Mouse (Mus musculus) midbrain, embryonic 12.5 days (tissue): ENCODE measurements around the gene Prkaca. TPM values are rescaled to one million over a fixed set of nuclear protein-coding genes. Genes with fewer than 3 reads are reported as not detected.
A peak's percentile ranks its signal among the peaks of the same experiment; 100 is the strongest.

ENCODE experiments used
- ATAC-seq: fragments of 200-750 bp; cut with Nextera tagmentation; 2 replicates; pipeline ENCODE4 v1.8.0; 2017; ENCODE audit warnings: low read depth, moderate TSS enrichment, moderate library complexity; ENCODE audit not compliant: low FRiP score
- H3K27ac ChIP-seq: fragments of 300-500 bp; sonication (generic); replicated peaks from 2 replicates; pipeline ENCODE4 v1.5.1; 2016; ENCODE audit warnings: mild to moderate bottlenecking
- H3K27me3 ChIP-seq: fragments of 300-500 bp; sonication (generic); 2 replicates; pipeline ENCODE4 v1.6.1; 2016; ENCODE audit warnings: mild to moderate bottlenecking
- H3K36me3 ChIP-seq: fragments of 300-500 bp; sonication (generic); 2 replicates; pipeline ENCODE4 v1.6.1; 2016
- H3K4me1 ChIP-seq: fragments of 300-500 bp; sonication (generic); 2 replicates; pipeline ENCODE4 v1.6.1; 2016
- H3K4me2 ChIP-seq: fragments of 300-500 bp; sonication (generic); replicated peaks from 2 replicates; pipeline ENCODE4 v1.6.1; 2016; ENCODE audit warnings: mild to moderate bottlenecking, moderate library complexity
- H3K4me3 ChIP-seq: fragments of 300-500 bp; sonication (generic); 2 replicates; pipeline ENCODE4 v1.5.1; 2016; ENCODE audit warnings: mild to moderate bottlenecking
- H3K9ac ChIP-seq: fragments of 300-500 bp; sonication (generic); replicated peaks from 2 replicates; pipeline ENCODE4 v1.6.1; 2016; ENCODE audit warnings: mild to moderate bottlenecking, moderate library complexity
- H3K9me3 ChIP-seq: fragments of 300-500 bp; sonication (generic); 2 replicates; pipeline ENCODE4 v1.6.1; 2016; ENCODE audit warnings: mild to moderate bottlenecking
- WGBS: fragments of 180-500 bp; shearing (Covaris S2); methylation state at CpG from one replicate; pipeline ENCODE4 v1.1.7; 2016; 5-methylcytosine and 5-hydroxymethylcytosine counted together
- polyA plus RNA-seq: library from polyadenylated mRNA; unstranded; fragments of >200 nt; fragmentation: Nextera tagmentation; extraction: Ambion mirVana; gene quantifications from 2 replicates; pipeline ENCODE4 v1.2.1, GENCODE M21; 2016

Prkaca gene
- polyA plus RNA-seq, 1 experiment from 2014 or later = 193 TPM

- Histone ChIP-seq H3K27ac (peak overlapping the region; percentile 97), H3K36me3 (peaks cover 29% of the 10 kb centered on the region), H3K27me3 (peaks cover 29% of the 10 kb centered on the region), H3K4me3 (peak overlapping the region; percentile 86), H3K4me1 (peaks cover 31% of the 10 kb centered on the region), H3K4me2 (peak overlapping the region; percentile 65), H3K9ac (peak overlapping the region; percentile 87), H3K9me3 (no peaks in the 10 kb centered on the region)
- WGBS = under 1% methylated on average over 54 of the region's 103 CpGs
- ATAC-seq = peak; percentile 78
Measured at GRCm38 (mm10) chr8:83996567-83997505, 24.0 kb downstream of the Prkaca start.

DNA sequence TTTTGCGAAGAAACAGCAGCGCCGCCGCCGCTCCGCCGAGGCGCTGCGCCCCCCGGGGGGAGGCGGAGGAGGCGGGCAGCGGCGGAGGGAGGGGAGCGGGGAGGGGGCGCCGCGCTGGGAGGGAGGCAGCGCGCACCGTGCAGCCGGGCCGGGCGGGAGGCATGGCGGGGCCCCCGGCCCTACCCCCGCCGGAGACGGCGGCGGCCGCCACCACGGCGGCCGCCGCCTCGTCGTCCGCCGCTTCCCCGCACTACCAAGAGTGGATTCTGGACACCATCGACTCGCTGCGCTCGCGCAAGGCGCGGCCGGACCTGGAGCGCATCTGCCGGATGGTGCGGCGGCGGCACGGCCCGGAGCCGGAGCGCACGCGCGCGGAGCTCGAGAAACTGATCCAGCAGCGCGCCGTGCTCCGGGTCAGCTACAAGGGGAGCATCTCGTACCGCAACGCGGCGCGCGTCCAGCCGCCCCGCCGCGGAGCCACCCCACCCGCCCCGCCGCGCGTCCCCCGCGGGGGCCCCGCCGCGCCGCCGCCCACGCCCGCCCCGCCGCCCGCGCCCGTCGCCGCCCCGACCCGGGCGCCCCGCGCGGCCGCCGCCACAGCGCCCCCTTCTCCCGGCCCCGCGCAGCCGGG lies 24.8 kb downstream of the Prkaca start, which contains the start of gene Samd1:
TSS of gene Samd1 (plus strand) at position 162 of the 631 bp plus-strand sequence.
- peaks cover 21% of the 10 kb centered on the region for H3K36me3 ChIP-seq
- peak; percentile 9; the same call in 1 of the 2 replicates for ATAC-seq
- H3K27me3 ChIP-seq = peaks cover 37% of the 10 kb centered on the region
- peak within 1 kb of the TSS; percentile 86 for H3K4me2 ChIP-seq
- no peaks in the 10 kb centered on the region for H3K9me3 ChIP-seq
- H3K4me3 ChIP-seq = peak within 1 kb of the TSS; percentile 86
- peak within 1 kb of the TSS; percentile 87 for H3K9ac ChIP-seq
- H3K27ac ChIP-seq = peak within 1 kb of the TSS; percentile 97
- no CpG with 5 or more reads among the region's 112 CpGs for WGBS
- H3K4me1 ChIP-seq = peaks cover 31% of the 10 kb centered on the region

DNA sequence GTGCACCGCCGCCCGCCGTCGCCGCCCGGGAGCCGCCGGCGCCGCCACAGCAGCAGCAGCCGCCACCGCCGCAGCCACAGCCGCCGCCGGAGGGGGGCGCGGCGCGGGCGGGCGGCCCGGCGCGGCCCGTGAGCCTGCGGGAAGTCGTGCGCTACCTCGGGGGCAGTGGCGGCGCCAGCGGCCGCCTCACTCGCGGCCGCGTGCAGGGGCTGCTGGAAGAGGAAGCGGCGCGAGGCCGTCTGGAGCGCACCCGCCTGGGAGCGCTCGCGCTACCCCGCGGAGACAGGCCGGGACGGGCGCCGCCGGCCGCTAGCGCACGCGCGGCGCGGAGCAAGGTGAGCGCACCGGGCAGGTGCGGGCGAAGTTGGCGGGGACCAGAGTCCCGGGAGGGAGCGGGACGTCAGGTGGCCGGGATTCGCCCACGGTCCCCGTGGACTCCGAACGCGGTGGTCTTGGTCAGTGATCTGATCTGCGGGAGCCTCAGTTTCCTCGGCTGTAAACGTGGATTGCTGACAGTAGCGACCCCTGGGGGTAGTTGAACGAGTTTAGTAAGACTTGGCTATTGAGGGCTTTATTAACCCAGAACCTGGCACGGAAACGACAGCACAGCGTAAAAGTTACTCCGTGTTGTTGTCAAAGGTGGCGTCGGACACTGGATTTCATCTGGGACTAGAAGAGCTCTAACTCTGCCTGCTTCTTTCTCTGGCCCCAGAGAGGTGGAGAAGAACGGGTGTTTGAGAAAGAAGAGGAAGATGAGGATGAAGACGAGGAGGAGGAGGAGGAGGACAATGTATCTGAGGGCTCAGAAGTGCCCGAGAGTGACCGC lies 25.7 kb downstream of the Prkaca start:
- Histone ChIP-seq H3K9ac (peak overlapping the region; percentile 75), H3K4me1 (peaks cover 39% of the 10 kb centered on the region), H3K9me3 (no peaks in the 10 kb centered on the region), H3K27ac (peak overlapping the region; percentile 87), H3K4me3 (peak overlapping the region; percentile 86), H3K4me2 (peak overlapping the region; percentile 86), H3K27me3 (peaks cover 45% of the 10 kb centered on the region), H3K36me3 (peaks cover 21% of the 10 kb centered on the region)
- ATAC-seq = no peak
- 1% methylated on average over 67 of the region's 92 CpGs for WGBS

DNA sequence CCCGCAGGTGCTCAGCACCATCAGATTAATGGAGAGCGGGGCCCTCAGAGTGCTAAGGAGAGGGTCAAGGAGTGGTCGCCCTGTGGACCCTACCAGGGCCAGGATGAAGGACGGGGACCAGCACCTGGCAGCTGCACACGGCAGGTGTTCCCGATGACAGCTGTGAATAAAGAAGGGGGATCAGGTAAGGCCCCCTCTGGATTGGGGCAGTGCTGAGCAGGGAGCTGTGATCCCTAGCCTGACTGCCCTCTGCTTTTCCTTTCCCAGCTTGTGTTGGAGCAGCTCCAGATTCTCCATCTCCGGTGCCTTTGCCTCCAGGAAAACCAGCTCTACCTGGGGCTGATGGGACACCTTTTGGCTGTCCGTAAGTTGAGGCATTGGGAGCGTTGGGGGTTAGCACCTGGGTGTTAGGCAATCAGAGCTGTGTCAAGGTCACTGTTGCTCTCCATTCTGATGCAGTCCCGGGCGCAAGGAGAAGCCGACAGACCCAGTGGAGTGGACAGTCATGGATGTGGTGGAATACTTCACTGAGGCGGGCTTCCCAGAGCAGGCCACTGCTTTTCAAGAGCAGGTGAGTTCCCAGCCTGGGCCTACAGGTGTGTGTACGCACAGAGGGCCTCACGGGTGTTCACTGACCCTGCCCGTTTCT lies 26.4 kb downstream of the Prkaca start:
- peak overlapping the region; percentile 75 for H3K9ac ChIP-seq
- peaks cover 20% of the 10 kb centered on the region for H3K36me3 ChIP-seq
- H3K27ac ChIP-seq = no peak overlapping the region
- ATAC-seq = no peak
- peaks cover 45% of the 10 kb centered on the region for H3K4me1 ChIP-seq
- 73% methylated on average over 16 of the region's 16 CpGs for WGBS
- H3K4me3 ChIP-seq = peak overlapping the region; percentile 86
- peak overlapping the region; percentile 86 for H3K4me2 ChIP-seq
- H3K9me3 ChIP-seq = no peaks in the 10 kb centered on the region
- peaks cover 46% of the 10 kb centered on the region for H3K27me3 ChIP-seq

DNA sequence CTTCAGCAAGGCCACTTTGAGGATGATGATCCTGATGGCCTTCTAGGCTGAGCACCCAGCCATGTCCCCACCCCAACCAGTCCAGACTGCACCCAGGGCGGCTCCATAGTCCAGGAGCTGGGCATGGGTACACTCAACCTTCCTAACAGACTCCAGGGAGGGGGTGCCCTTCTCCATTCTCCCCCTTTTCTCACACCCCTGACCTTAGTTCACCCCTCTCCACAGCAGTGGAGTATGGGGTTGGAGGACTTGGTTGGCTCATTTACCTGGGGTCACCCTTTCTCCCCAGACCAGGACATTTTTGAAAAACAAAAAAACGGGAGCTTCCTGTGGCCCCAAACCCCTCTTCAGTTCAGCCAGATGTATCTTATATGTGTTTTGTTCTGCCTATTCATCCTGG lies 27.0 kb downstream of the Prkaca start:
- peaks cover 49% of the 10 kb centered on the region for H3K4me1 ChIP-seq
- 94% methylated on average over 2 of the region's 2 CpGs for WGBS
- no peaks in the 10 kb centered on the region for H3K9me3 ChIP-seq
- H3K4me2 ChIP-seq = no peak overlapping the region
- no peak overlapping the region for H3K9ac ChIP-seq
- no peak for ATAC-seq
- H3K27me3 ChIP-seq = peaks cover 46% of the 10 kb centered on the region
- no peak overlapping the region for H3K27ac ChIP-seq
- no peak overlapping the region for H3K4me3 ChIP-seq
- peaks cover 14% of the 10 kb centered on the region for H3K36me3 ChIP-seq

- H3K9ac ChIP-seq = 0 out of 2 replicates have a peak within 1 kb of the TSS, but pooled peaks have one; percentile 28
- H3K4me2 ChIP-seq = peak within 1 kb of the TSS; percentile 35
- ATAC-seq = no peak
- H3K27me3 ChIP-seq = peaks cover 46% of the 10 kb centered on the region
- no peaks in the 10 kb centered on the region for H3K9me3 ChIP-seq
- peaks cover 10% of the 10 kb centered on the region for H3K36me3 ChIP-seq
- H3K4me1 ChIP-seq = peaks cover 46% of the 10 kb centered on the region
- H3K27ac ChIP-seq = no peak within 1 kb of the TSS
- 18% methylated on average over 55 of the region's 61 CpGs for WGBS
- H3K4me3 ChIP-seq = peak within 1 kb of the TSS; percentile 14
Measured at GRCm38 (mm10) chr8:84001281-84002000, 28.6 kb downstream of the Prkaca start, which contains the start of gene 1700067K01Rik. TSS of gene 1700067K01Rik (plus strand) at chr8:84001502.

- Histone ChIP-seq H3K27me3 (peaks cover 46% of the 10 kb centered on the region), H3K4me3 (no peak overlapping the region), H3K4me2 (0 out of 2 replicates have a peak overlapping the region, but pooled peaks have one; percentile 5), H3K9me3 (no peaks in the 10 kb centered on the region), H3K36me3 (peaks cover 10% of the 10 kb centered on the region), H3K4me1 (peaks cover 46% of the 10 kb centered on the region), H3K27ac (no peak overlapping the region), H3K9ac (no peak overlapping the region)
- 57% methylated on average over 12 of the region's 12 CpGs for WGBS
- no peak for ATAC-seq
Measured at GRCm38 (mm10) chr8:84002957-84003611, 30.3 kb downstream of the Prkaca start.

DNA sequence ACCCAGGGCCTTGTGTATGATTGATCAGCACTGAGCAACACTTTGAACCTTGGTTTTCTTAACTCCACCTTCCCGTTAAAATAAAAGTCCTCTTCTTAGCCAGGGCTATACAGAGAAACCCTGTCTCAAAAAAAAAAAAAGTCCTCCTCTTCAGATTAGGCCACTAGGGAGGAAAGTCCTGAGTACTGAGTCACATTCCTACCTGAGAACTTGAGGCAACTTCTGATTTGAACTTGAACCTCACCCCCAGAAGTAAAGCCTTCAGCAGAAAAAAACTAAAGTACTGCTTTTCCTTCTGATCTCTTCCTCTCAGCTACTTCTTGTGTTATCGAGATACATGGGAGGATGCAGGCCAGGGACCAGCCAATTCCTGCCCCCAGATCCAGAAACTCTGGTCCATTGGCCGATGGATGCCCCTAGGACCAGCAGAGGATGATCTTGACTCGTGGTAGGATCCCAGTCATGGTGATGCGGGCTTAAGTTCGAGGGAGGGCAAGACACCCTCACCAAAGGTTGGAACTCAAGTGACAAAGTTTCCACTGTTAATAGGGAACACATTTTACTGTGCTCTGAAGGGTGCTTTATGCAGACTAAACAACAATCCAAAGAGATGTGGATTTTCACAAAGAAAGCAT lies 30.9 kb downstream of the Prkaca start:
- H3K27me3 ChIP-seq = peaks cover 46% of the 10 kb centered on the region
- H3K9me3 ChIP-seq = no peaks in the 10 kb centered on the region
- H3K36me3 ChIP-seq = peaks cover 10% of the 10 kb centered on the region
- H3K4me1 ChIP-seq = peaks cover 41% of the 10 kb centered on the region
- no peak for ATAC-seq
- peak overlapping the region; percentile 55 for H3K9ac ChIP-seq
- 74% methylated on average over 6 of the region's 6 CpGs for WGBS
- H3K27ac ChIP-seq = no peak overlapping the region
- H3K4me3 ChIP-seq = peak overlapping the region; percentile 56
- H3K4me2 ChIP-seq = peak overlapping the region; percentile 69

DNA sequence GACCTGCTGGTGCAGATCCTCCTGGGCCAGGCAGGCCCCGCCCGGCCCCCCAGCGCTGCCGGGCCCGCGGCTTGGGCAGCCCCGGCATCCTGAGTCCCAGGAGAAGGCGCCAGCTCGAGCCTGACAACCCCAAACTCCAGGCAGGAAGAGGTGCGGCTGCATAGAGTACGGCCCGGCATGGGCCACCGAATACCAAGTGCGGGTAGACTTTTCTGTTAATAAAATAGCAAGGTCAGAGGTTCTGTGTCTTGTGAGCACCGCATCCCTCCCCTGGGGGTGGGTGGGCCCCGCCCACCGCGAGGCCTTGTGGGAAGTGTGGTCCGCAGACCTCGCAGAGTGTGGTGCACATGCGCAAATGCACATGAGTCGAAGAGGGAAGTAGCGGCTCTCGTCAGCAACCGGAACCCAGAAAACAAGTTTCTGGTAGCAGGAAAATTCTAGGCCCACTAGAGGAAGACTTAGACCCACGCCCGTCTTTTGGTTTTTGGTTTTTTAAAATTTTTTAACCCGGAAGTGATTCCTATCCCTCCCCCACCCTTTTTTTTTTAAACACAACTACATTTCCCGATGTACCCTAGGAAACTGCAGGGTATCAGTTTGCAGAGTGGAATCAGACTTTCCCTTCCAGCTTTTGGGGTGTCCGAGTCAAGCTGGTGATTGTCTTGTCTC lies 31.9 kb downstream of the Prkaca start:
- Histone ChIP-seq H3K4me3 (peak overlapping the region; percentile 56), H3K4me2 (peak overlapping the region; percentile 69), H3K27me3 (peaks cover 41% of the 10 kb centered on the region), H3K9me3 (no peaks in the 10 kb centered on the region), H3K36me3 (peaks cover 5% of the 10 kb centered on the region), H3K27ac (peak overlapping the region; percentile 67), H3K4me1 (peaks cover 32% of the 10 kb centered on the region), H3K9ac (peak overlapping the region; percentile 55)
- WGBS = under 1% methylated on average over 30 of the region's 30 CpGs
- peak; percentile 83 for ATAC-seq
